Mouse (Mus musculus): ENCODE measurements around the gene Gm10272. TPM values are rescaled to one million over a fixed set of nuclear protein-coding genes. Genes with fewer than 3 reads are reported as not detected.
"Not testable (repeated sequence)": the region's sequence is repeated elsewhere in the genome, so short reads cannot be mapped to it uniquely, and the experiment has no call there.

Gene Gm10272
- polyA plus RNA-seq, 1 experiment from 2014 or later: not detected

DNA sequence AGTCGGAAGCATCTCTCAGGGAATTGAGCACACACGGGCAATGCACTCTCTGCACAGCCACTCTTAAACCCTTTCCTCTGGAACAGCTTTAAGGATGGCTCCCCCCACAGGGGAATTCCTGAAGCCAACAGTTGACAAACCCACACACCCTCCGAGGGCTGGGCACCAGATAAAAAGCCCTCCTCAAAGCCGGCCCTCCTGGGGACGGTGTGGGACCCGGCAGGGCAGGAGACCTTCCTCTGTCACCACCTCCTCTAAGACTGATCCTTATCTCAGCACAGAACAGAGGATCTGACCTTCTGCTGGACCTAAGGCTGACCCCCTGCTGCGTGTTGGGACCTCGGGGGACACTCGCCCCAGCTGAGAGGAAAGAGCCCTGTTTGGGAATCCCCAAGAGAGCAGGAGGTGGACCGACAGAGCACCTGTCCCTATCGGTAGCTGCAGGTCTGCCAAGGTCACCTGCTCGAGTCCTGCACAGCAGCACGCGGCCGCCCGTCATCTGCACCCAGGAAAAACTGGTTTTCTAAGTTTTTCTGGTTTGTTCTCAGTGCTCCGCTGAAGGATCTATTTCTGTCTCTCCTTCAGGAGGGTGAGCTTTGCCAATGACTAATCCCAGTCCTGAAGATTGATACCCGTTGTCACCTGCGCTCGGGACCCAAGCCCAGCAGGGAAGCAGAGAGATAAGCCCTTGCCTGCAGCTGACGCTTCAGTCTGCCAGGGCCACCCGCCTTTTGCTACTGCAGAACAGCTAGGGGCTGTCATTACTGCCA lies 20.3 kb upstream of the Gm10272 start, which contains the start of gene Tspear:
Gene Tspear, plus strand, starts transcription at position 675 of the 770 bp plus-strand sequence.
- no peak for ATAC-seq (ENCODE audit: insufficient read depth)

DNA sequence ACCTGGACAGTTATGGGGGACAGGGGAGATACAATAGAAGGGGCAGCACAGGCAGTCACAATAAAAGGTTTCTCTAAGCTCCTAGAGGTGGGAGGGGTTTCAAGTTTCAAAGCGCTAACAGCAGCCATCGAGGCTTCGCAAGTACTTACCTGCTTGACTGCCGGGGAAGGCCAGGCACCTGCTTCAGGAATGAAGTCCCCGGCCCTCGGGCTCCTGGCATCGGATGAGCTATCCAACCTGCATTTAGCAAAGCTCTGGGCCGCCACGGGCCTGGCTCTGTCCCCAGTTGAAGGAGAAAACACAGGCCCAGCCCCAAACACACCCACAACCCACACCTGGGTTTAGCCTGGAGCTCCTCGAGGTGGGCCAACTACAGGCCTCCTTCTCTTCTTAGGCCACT lies 19.4 kb upstream of the Gm10272 start:
- H3K27me3 ChIP-seq: peaks cover 74% of the 10 kb centered on the region
- H3K36me3 ChIP-seq (replicated peaks): no peaks in the 10 kb centered on the region
- ATAC-seq (ENCODE audit: insufficient read depth): no peak
- H3K4me1 ChIP-seq (replicated peaks): no peaks in the 10 kb centered on the region
- H3K9ac ChIP-seq: no peak overlapping the region
- H3K4me2 ChIP-seq: no peak overlapping the region
- H3K9me3 ChIP-seq (replicated peaks): no peaks in the 10 kb centered on the region
- no peak overlapping the region for H3K4me3 ChIP-seq (replicated peaks)
- 23% methylated on average over 10 of the region's 10 CpGs for WGBS (ENCODE audit: insufficient replicate concordance)
- H3K27ac ChIP-seq (replicated peaks): no peak overlapping the region

More for the DNA sequence above, 20.3 kb upstream of the Gm10272 start, which contains the start of gene Tspear:
- Histone ChIP-seq H3K36me3 (replicated peaks) (no peaks in the 10 kb centered on the region), H3K9me3 (replicated peaks) (no peaks in the 10 kb centered on the region), H3K27ac (replicated peaks) (no peak within 1 kb of the TSS), H3K4me2 (no peak within 1 kb of the TSS), H3K9ac (no peak within 1 kb of the TSS), H3K4me3 (replicated peaks) (no peak within 1 kb of the TSS), H3K27me3 (peaks cover 74% of the 10 kb centered on the region), H3K4me1 (replicated peaks) (no peaks in the 10 kb centered on the region)
- WGBS (ENCODE audit: insufficient replicate concordance): 5% methylated on average over 22 of the region's 22 CpGs

DNA sequence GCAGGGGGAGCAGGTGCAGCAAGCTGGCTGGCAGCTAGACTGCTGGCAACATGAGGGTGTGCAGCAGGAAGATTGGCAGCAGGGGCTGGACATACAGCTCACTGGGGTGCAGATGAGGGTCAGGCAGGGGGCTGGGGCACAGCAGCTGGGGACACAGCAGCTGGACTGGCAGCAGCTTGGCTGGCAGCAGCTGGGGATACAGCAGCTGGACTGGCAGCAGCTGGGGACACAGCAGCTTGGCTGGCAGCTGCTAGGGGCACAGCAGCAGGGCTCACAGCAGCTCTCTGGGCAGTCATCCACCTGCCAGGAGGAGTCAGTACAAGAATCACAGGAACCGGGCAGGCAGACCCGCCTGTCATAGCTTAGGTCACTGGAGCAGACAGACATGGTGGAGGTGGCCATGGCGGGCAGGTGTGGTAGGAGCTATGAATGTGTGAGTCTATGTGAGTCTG lies 16.0 kb upstream of the Gm10272 start, which contains the start of gene Gm19402:
Gene Gm19402, minus strand, starts transcription at position 402 of the 452 bp plus-strand sequence.
- not testable (repeated sequence) for H3K9me3 ChIP-seq (replicated peaks); ATAC-seq (ENCODE audit: insufficient read depth); H3K4me1 ChIP-seq (replicated peaks); H3K36me3 ChIP-seq (replicated peaks); H3K27ac ChIP-seq (replicated peaks); H3K4me3 ChIP-seq (replicated peaks); H3K9ac ChIP-seq; H3K4me2 ChIP-seq
- H3K27me3 ChIP-seq: peaks cover 43% of the 10 kb centered on the region
- 47% methylated on average over 3 of the region's 3 CpGs for WGBS (ENCODE audit: insufficient replicate concordance)

DNA sequence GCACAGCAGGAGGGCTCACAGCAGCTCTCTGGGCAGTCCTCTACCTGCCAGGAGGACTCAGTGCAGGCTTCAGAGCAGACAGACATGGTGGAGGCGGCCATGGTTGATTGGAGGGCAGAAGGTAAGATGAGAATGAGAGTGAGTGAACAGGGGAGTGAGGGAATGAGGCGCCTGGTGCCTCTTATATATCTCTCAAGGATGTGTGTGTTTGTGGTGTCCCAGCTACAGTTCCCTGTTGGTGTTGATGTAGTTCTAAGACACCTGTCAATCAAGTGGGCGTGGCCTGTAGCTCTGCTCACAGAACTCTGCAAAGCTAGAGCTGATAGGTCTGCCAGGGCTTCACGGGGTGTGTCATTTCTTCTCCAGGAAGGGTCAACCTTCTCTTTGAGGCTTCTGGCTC lies 9.3 kb upstream of the Gm10272 start, which contains the start of gene Gm9508:
Gene Gm9508, minus strand, starts transcription at position 101 of the 400 bp plus-strand sequence.
- H3K36me3 ChIP-seq (replicated peaks): no peaks in the 10 kb centered on the region
- H3K4me3 ChIP-seq (replicated peaks): no peak within 1 kb of the TSS
- H3K4me1 ChIP-seq (replicated peaks): no peaks in the 10 kb centered on the region
- no peaks in the 10 kb centered on the region for H3K9me3 ChIP-seq (replicated peaks)
- H3K4me2 ChIP-seq: no peak within 1 kb of the TSS
- no peaks in the 10 kb centered on the region for H3K27me3 ChIP-seq
- 32% methylated on average over 4 of the region's 4 CpGs for WGBS (ENCODE audit: insufficient replicate concordance)
- ATAC-seq (ENCODE audit: insufficient read depth): no peak
- no peak within 1 kb of the TSS for H3K9ac ChIP-seq
- no peak within 1 kb of the TSS for H3K27ac ChIP-seq (replicated peaks)

DNA sequence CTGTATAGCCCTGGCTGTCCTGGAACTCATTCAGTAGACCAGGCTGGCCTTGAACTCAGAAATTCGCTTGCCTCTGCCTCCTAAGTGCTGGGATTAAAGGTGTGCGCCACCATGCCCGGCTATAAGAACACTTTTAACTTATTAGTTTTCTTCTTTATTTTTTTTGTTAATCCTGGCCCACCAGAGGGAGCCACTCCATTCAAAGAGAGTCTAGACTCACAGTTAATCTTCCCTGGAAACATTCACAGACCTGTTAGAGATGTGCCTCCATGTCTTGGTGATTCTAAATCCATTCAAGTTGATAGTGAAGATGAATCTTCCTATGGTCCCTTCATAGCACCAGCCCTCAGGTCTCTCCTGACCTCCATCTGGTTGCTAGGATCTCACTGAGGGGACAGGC lies 3.4 kb downstream of the Gm10272 start:
- Histone ChIP-seq H3K4me3 (replicated peaks) (no peak overlapping the region), H3K27ac (replicated peaks) (no peak overlapping the region), H3K4me1 (replicated peaks) (no peaks in the 10 kb centered on the region), H3K9me3 (replicated peaks) (no peaks in the 10 kb centered on the region), H3K27me3 (no peaks in the 10 kb centered on the region), H3K9ac (no peak overlapping the region), H3K4me2 (no peak overlapping the region), H3K36me3 (replicated peaks) (no peaks in the 10 kb centered on the region)
- no peak for ATAC-seq (ENCODE audit: insufficient read depth)
- 57% methylated on average over 3 of the region's 3 CpGs for WGBS (ENCODE audit: insufficient replicate concordance)

DNA sequence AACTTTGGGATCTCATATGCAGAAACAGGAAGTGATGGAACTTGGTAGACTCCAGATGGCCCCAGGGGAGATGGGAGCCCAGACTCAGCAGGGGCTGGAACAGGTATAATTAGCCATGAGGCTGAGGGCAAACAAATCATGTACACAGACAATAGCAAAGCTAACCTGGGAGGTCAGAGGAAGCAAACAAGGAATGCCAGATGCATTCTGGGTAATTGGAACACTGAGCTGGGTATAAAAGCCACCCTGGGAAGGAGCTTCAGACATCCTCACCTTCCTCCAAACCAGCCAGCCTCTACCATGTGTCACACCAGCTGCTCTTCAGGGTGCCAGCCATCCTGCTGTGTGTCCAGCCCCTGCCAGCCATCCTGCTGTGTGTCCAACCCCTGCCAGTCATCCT lies 4.7 kb downstream of the Gm10272 start, which contains the start of gene Gm10024:
Gene Gm10024, plus strand, starts transcription at position 301 of the 400 bp plus-strand sequence.
- H3K9ac ChIP-seq; H3K9me3 ChIP-seq (replicated peaks); ATAC-seq (ENCODE audit: insufficient read depth): not testable (repeated sequence)

DNA sequence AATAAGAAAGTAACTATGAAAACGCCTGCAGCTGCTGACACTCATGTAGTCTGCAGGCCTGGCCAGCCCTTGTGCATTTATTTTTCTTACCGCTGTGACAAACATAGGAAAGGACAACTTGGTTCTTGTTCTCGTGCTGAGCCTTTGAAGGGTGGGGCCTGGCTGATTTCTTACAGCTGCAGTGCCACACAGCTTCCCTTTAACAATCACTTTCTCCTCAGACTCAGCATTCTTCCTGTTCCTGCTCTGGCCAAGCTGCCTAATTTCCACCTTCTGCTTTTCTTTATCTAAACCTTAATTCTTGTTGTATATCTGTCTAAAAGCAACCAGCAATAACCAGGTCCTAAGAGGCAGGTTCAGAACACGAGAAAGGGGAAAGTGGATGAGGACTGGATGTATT lies 7.3 kb downstream of the Gm10272 start:
- no peaks in the 10 kb centered on the region for H3K4me1 ChIP-seq (replicated peaks)
- H3K36me3 ChIP-seq (replicated peaks): no peaks in the 10 kb centered on the region
- H3K27ac ChIP-seq (replicated peaks): no peak overlapping the region
- no peaks in the 10 kb centered on the region for H3K9me3 ChIP-seq (replicated peaks)
- no peak overlapping the region for H3K4me2 ChIP-seq
- no peaks in the 10 kb centered on the region for H3K27me3 ChIP-seq
- ATAC-seq (ENCODE audit: insufficient read depth): no peak
- H3K4me3 ChIP-seq (replicated peaks): no peak overlapping the region
- WGBS (ENCODE audit: insufficient replicate concordance): 17% methylated on average over 4 of the region's 4 CpGs
- no peak overlapping the region for H3K9ac ChIP-seq

More for the DNA sequence above, 4.7 kb downstream of the Gm10272 start, which contains the start of gene Gm10024:
- H3K4me3 ChIP-seq (replicated peaks); H3K4me2 ChIP-seq; H3K36me3 ChIP-seq (replicated peaks); H3K27ac ChIP-seq (replicated peaks); H3K27me3 ChIP-seq; H3K4me1 ChIP-seq (replicated peaks): not testable (repeated sequence)

DNA sequence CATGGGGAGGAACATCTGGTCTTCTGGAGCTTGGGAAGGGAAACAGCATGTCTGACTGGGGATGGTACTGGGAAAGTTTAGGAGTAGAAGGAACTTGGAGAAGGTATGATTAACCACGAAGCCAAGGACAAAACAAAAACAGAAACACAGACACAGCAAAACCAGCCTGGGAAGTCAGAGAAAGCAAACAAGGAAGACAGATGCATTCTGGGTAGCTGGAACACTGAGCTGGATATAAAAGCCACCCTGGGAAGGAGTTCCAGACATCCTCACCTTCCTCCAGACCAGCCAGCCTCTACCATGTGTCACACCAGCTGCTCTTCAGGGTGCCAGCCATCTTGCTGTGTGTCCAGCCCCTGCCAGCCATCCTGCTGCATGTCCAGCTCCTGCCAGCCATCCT lies 9.1 kb downstream of the Gm10272 start, which contains the start of gene Gm10142:
Gene Gm10142, plus strand, starts transcription at position 301 of the 400 bp plus-strand sequence.
- Histone ChIP-seq H3K4me1 (replicated peaks) (no peaks in the 10 kb centered on the region), H3K36me3 (replicated peaks) (no peaks in the 10 kb centered on the region), H3K4me3 (replicated peaks) (no peak within 1 kb of the TSS), H3K9me3 (replicated peaks) (no peaks in the 10 kb centered on the region), H3K4me2 (no peak within 1 kb of the TSS), H3K9ac (no peak within 1 kb of the TSS), H3K27ac (replicated peaks) (no peak within 1 kb of the TSS), H3K27me3 (no peaks in the 10 kb centered on the region)
- no peak for ATAC-seq (ENCODE audit: insufficient read depth)
- 57% methylated on average over 1 of the region's 1 CpGs for WGBS (ENCODE audit: insufficient replicate concordance)

DNA sequence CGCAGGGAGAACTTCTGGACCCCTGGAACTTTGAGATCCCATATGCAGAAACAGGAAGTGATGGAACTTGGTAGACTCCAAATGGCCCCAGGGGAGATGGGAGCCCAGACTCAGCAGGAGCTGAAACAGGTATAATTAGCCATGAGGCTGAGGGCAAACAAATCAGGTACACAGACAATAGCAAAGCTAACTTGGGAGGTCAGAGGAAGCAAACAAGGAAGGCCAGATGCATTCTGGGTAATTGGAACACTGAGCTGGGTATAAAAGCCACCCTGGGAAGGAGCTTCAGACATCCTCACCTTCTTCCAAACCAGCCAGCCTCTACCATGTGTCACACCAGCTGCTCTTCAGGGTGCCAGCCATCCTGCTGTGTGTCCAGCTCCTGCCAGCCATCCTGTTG lies 13.9 kb downstream of the Gm10272 start, which contains the start of gene Krtap12-1:
Gene Krtap12-1, plus strand, starts transcription at position 301 of the 400 bp plus-strand sequence.
- not testable (repeated sequence) for H3K4me2 ChIP-seq; H3K4me3 ChIP-seq (replicated peaks); H3K27ac ChIP-seq (replicated peaks); H3K4me1 ChIP-seq (replicated peaks); H3K9ac ChIP-seq; ATAC-seq (ENCODE audit: insufficient read depth); H3K36me3 ChIP-seq (replicated peaks); H3K27me3 ChIP-seq; H3K9me3 ChIP-seq (replicated peaks)
- 65% methylated on average over 1 of the region's 1 CpGs for WGBS (ENCODE audit: insufficient replicate concordance)

DNA sequence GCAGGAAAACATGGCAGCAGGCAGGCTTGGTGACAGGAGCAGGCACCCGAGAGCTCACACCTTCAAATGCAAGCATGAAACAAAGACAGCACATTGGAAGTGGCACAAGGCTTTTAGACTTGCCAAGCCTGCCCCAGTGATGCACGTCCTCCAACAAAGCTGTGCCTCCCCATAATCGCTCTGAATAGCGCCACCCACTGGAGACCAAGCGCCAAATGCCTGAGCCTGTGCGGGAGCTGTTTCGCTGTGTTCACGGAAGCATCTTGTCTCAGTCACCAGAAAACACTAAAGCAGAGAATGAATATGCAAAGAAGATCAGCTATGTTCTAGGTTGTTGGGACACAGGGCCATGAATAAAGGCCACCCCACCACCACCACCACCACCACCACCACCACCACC lies 18.4 kb downstream of the Gm10272 start:
- ATAC-seq (ENCODE audit: insufficient read depth): no peak
- Histone ChIP-seq H3K27me3 (no peaks in the 10 kb centered on the region), H3K4me3 (replicated peaks) (no peak overlapping the region), H3K9ac (no peak overlapping the region), H3K4me2 (no peak overlapping the region), H3K27ac (replicated peaks) (no peak overlapping the region), H3K36me3 (replicated peaks) (no peaks in the 10 kb centered on the region), H3K9me3 (replicated peaks) (no peaks in the 10 kb centered on the region), H3K4me1 (replicated peaks) (no peaks in the 10 kb centered on the region)
- WGBS (ENCODE audit: insufficient replicate concordance): 64% methylated on average over 8 of the region's 8 CpGs

DNA sequence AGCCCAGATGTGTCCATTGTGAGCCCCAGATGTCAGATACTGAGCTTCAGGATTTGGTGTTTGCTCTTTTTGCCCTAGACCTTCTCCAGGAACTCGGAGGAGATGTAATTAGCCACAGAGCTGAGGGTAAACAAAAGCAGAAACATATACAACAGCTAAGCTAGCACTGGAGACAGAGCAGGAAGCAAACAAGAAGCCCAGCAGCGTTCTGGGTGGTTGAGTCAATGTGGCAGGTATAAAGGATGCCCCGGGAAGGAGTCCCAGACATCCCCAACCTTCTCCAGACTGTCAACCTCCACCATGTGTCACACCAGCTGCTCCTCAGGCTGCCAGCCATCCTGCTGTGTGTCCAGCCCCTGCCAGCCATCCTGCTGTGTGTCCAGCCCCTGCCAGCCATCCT lies 19.8 kb downstream of the Gm10272 start, which contains the start of gene Gm10100:
Gene Gm10100, plus strand, starts transcription at position 301 of the 400 bp plus-strand sequence.
- Histone ChIP-seq H3K27ac (replicated peaks) (no peak within 1 kb of the TSS), H3K27me3 (no peaks in the 10 kb centered on the region), H3K4me3 (replicated peaks) (no peak within 1 kb of the TSS), H3K36me3 (replicated peaks) (no peaks in the 10 kb centered on the region), H3K4me2 (no peak within 1 kb of the TSS), H3K9ac (no peak within 1 kb of the TSS), H3K4me1 (replicated peaks) (no peaks in the 10 kb centered on the region), H3K9me3 (replicated peaks) (no peaks in the 10 kb centered on the region)
- WGBS (ENCODE audit: insufficient replicate concordance): 19% methylated on average over 3 of the region's 3 CpGs
- no peak for ATAC-seq (ENCODE audit: insufficient read depth)

Measured in liver, embryonic 15.5 days (tissue).